Comparison of ENCODE assay signal across 39 mouse cellular contexts in genomic region chr5:121540066-121540465, GRCm38 (mm10). TPM values are rescaled to one million over a fixed set of nuclear protein-coding genes. Genes with fewer than 3 reads are reported as not detected.
"Had no signal": no experiment of that assay in that cellular context is flagged by ENCODE, and none has a peak within 500 bp of the region (broad histone marks: within the 10 kb centered on the region; RNA-seq: fewer than 3 reads in every experiment).

No protein-coding gene starts in this region.

- H3K4me3 ChIP-seq: gastrocnemius, adult 2 months; heart, embryonic 10.5 days; heart, embryonic 12.5 days; hindbrain, embryonic 10.5 days; hindbrain, embryonic 12.5 days; intestine, embryonic 15.5 days; limb, embryonic 10.5 days; limb, embryonic 12.5 days; liver, embryonic 13.5 days; liver, embryonic 15.5 days had no signal

- DNase-seq: gastrocnemius, adult 2 months; gastrocnemius, postnatal 10 days; gastrocnemius, postnatal 25 days; heart, adult 18-20 months; heart, postnatal 10 days; heart, postnatal 4 days; kidney, adult 18-20 months; kidney, adult 8-10 months; kidney, postnatal 10 days; kidney, postnatal 25 days; kidney, postnatal 4 days; layer of hippocampus, adult 9-11 months; layer of hippocampus, postnatal 36 days; liver; liver, embryonic 13.5 days had no signal

RNA-seq across cellular contexts. Expression of gene Gm42878, which starts 5.2 kb away (rescaled TPM):
- total RNA-seq: gastrocnemius, adult 2 months; gastrocnemius, postnatal 10 days; gastrocnemius, postnatal 25 days; gastrocnemius, postnatal 4 days; granulocyte monocyte progenitor cell, adult 5-6 weeks; heart, adult 18-20 months; heart, adult 8-10 months; heart, postnatal 10 days; heart, postnatal 25 days; heart, postnatal 4 days; layer of hippocampus, postnatal 14 days; left cerebral cortex, adult 18-20 months; left cerebral cortex, postnatal 14 days; left cerebral cortex, postnatal 36 days had no signal
- polyA plus RNA-seq: heart, embryonic 10.5 days; heart, embryonic 12.5 days; hindbrain, embryonic 10.5 days; hindbrain, embryonic 12.5 days; hindbrain, embryonic 14.5 days; hindbrain, embryonic 16.5 days; inflammation-experienced regulatory T-cells, adult 6 months; intestine, embryonic 15.5 days; intestine, postnatal 0 days; kidney, embryonic 14.5 days; kidney, embryonic 16.5 days; limb, embryonic 10.5 days; limb, embryonic 12.5 days; liver, embryonic 11.5 days; liver, embryonic 13.5 days; liver, embryonic 15.5 days had no signal

RNA-seq across cellular contexts. Expression of gene Adam1b, which starts 36.8 kb away (rescaled TPM):
- total RNA-seq: gastrocnemius, adult 2 months; gastrocnemius, postnatal 10 days; gastrocnemius, postnatal 25 days; gastrocnemius, postnatal 4 days; heart, adult 18-20 months; heart, adult 8-10 months; heart, postnatal 10 days; heart, postnatal 25 days; heart, postnatal 4 days; layer of hippocampus, adult 8-10 months; left cerebral cortex, postnatal 14 days had no signal
- polyA plus RNA-seq: hindbrain, embryonic 12.5 days; hindbrain, embryonic 14.5 days; hindbrain, embryonic 16.5 days; limb, embryonic 10.5 days; liver, embryonic 11.5 days; liver, embryonic 13.5 days; liver, embryonic 15.5 days had no signal
